Mouse (Mus musculus) cortical plate, adult 2 months (tissue): ENCODE measurements around the gene Mettl24.

Experiments used
- CTCF ChIP-seq: fragments of 200-500 bp; IDR thresholded peaks from 2 replicates; pipeline ENCODE4 v1.5.1; 2011; ENCODE audit warnings: mild to moderate bottlenecking, control low read depth, low read length; ENCODE audit not compliant: insufficient read depth; ENCODE audit errors: extremely low read depth
- POLR2A ChIP-seq: fragments of 200-500 bp; IDR thresholded peaks from 2 replicates; pipeline ENCODE4 v1.6.1; 2011; ENCODE audit warnings: mild to moderate bottlenecking, low read length, control low read depth; ENCODE audit not compliant: insufficient read depth; ENCODE audit errors: extremely low read depth

- TF ChIP-seq CTCF (no peak), POLR2A (no peak)
These were observed 157.0 kb downstream of the Mettl24 start for GRCm38 (mm10) chr10:40840086-40840485.
